In genomic region chr2:84425138-84425537, GRCm38 (mm10) we compare ENCODE assay signal across 8 mouse cellular contexts. TPM values are rescaled to one million over a fixed set of nuclear protein-coding genes. Genes with fewer than 3 reads are reported as not detected.
A peak's percentile ranks its signal among the peaks of the same experiment; 100 is the strongest.
DNase-seq lines count a peak whose midpoint lies in the region; ATAC-seq and TF ChIP-seq lines count a peak whose summit lies in the region.

Calcrl (minus strand) TSS chr2:84425411.

- H3K4me2 ChIP-seq in heart, embryonic 11.5 days = peak within 1 kb of the TSS; percentile 66
- peak within 1 kb of the TSS; percentile 59 for H3K4me2 ChIP-seq in kidney, embryonic 15.5 days
- peak within 1 kb of the TSS; percentile 48 for H3K4me2 ChIP-seq in limb, embryonic 15.5 days
- H3K4me2 ChIP-seq in midbrain, postnatal 0 days (ENCODE audit: low read depth, low read length, poor library complexity, severe bottlenecking) = peak within 1 kb of the TSS; percentile 66

- peak within 1 kb of the TSS; percentile 74 for H3K27ac ChIP-seq in heart, embryonic 11.5 days (ENCODE audit: low read depth, low read length)
- H3K27ac ChIP-seq in kidney, embryonic 15.5 days = peak within 1 kb of the TSS; percentile 95
- H3K27ac ChIP-seq in limb, embryonic 15.5 days = peak within 1 kb of the TSS; percentile 74
- H3K27ac ChIP-seq in midbrain, postnatal 0 days (ENCODE audit: low read depth, low read length) = no peak within 1 kb of the TSS

- ATAC-seq in heart, embryonic 11.5 days (replicated peaks; ENCODE audit: insufficient number of reproducible peaks, low FRiP score, low TSS enrichment) = peak; percentile 82
- ATAC-seq in kidney, embryonic 15.5 days (replicated peaks; ENCODE audit: low FRiP score) = peak; percentile 97
- ATAC-seq in limb, embryonic 15.5 days (ENCODE audit: insufficient number of reproducible peaks, low FRiP score, low TSS enrichment, low read depth) = peak; percentile 74
- 0 out of 2 replicates have a peak, but pooled peaks have one; percentile 47 for ATAC-seq in midbrain, postnatal 0 days (ENCODE audit: low FRiP score)

- H3K4me3 ChIP-seq in erythroblast, embryonic 14.5 days (replicated peaks) = peak within 1 kb of the TSS; percentile 50
- H3K4me3 ChIP-seq in heart, embryonic 11.5 days (ENCODE audit: low read depth, low read length) = peak within 1 kb of the TSS; percentile 43
- peak within 1 kb of the TSS; percentile 47 for H3K4me3 ChIP-seq in kidney, embryonic 15.5 days (replicated peaks)
- peak within 1 kb of the TSS; percentile 41 for H3K4me3 ChIP-seq in limb, embryonic 15.5 days
- H3K4me3 ChIP-seq in midbrain, postnatal 0 days (ENCODE audit: low read depth, low read length) = peak within 1 kb of the TSS; percentile 35

- peak within 1 kb of the TSS; percentile 62 for H3K9ac ChIP-seq in heart, embryonic 11.5 days (ENCODE audit: low read depth, low read length)
- peak within 1 kb of the TSS; percentile 43 for H3K9ac ChIP-seq in kidney, embryonic 15.5 days
- H3K9ac ChIP-seq in limb, embryonic 15.5 days = no peak within 1 kb of the TSS
- H3K9ac ChIP-seq in midbrain, postnatal 0 days (replicated peaks; ENCODE audit: low read length, poor library complexity, severe bottlenecking) = peak within 1 kb of the TSS; percentile 46; the same call in 1 of the 2 replicates

- H3K27me3 ChIP-seq in erythroblast, embryonic 14.5 days (ENCODE audit: control insufficient read depth) = no peaks in the 10 kb centered on the region
- H3K27me3 ChIP-seq in heart, embryonic 11.5 days (ENCODE audit: control insufficient read depth, insufficient read depth, low read length) = no peaks in the 10 kb centered on the region
- no peaks in the 10 kb centered on the region for H3K27me3 ChIP-seq in kidney, embryonic 15.5 days
- no peaks in the 10 kb centered on the region for H3K27me3 ChIP-seq in limb, embryonic 15.5 days
- H3K27me3 ChIP-seq in midbrain, postnatal 0 days (ENCODE audit: insufficient read depth, low read length) = no peaks in the 10 kb centered on the region

- no peaks in the 10 kb centered on the region for H3K9me3 ChIP-seq in erythroblast, embryonic 14.5 days (ENCODE audit: control insufficient read depth, low read length)
- H3K9me3 ChIP-seq in heart, embryonic 11.5 days (replicated peaks; ENCODE audit: control insufficient read depth, low read length) = no peaks in the 10 kb centered on the region
- H3K9me3 ChIP-seq in kidney, embryonic 15.5 days (replicated peaks) = no peaks in the 10 kb centered on the region
- no peaks in the 10 kb centered on the region for H3K9me3 ChIP-seq in limb, embryonic 15.5 days
- no peaks in the 10 kb centered on the region for H3K9me3 ChIP-seq in midbrain, postnatal 0 days (ENCODE audit: low read length)

- H3K4me1 ChIP-seq in erythroblast, embryonic 14.5 days (ENCODE audit: control insufficient read depth) = peaks cover 6% of the 10 kb centered on the region
- no peaks in the 10 kb centered on the region; the same call in 1 of the 2 replicates for H3K4me1 ChIP-seq in heart, embryonic 11.5 days (ENCODE audit: control insufficient read depth, insufficient read depth, low read length)
- H3K4me1 ChIP-seq in kidney, embryonic 15.5 days = 0 out of 2 replicates have a peak, but pooled peaks cover 8% of the 10 kb centered on the region
- peaks cover 4% of the 10 kb centered on the region; the same call in 1 of the 2 replicates for H3K4me1 ChIP-seq in limb, embryonic 15.5 days
- no peaks in the 10 kb centered on the region for H3K4me1 ChIP-seq in midbrain, postnatal 0 days (ENCODE audit: insufficient read depth, low read length)

- no peak for TF ChIP-seq CTCF in midbrain, postnatal 0 days (IDR thresholded peaks at IDR 0.05)

- peak; percentile 37 to 68 for DNase-seq in urinary bladder, adult 18-20 months (ENCODE audit: low spot score in 2 of 2)
- no peak for DNase-seq in urinary bladder, postnatal 10 days (ENCODE audit: low spot score)
- peak; percentile 58 for DNase-seq in midbrain, postnatal 0 days (ENCODE audit: low spot score)
- DNase-seq in spleen, postnatal 36 days (ENCODE audit: low spot score in 2 of 2) = peak; percentile 85 to 89

- WGBS in heart, embryonic 11.5 days (ENCODE audit: insufficient replicate concordance) = under 1% methylated on average over 10 of the region's 10 CpGs
- 1% methylated on average over 10 of the region's 10 CpGs for WGBS in kidney, embryonic 15.5 days
- under 1% methylated on average over 10 of the region's 10 CpGs for WGBS in limb, embryonic 15.5 days
- 1% methylated on average over 10 of the region's 10 CpGs for WGBS in midbrain, postnatal 0 days

- no peaks in the 10 kb centered on the region for H3K36me3 ChIP-seq in erythroblast, embryonic 14.5 days (ENCODE audit: control insufficient read depth)
- no peaks in the 10 kb centered on the region for H3K36me3 ChIP-seq in heart, embryonic 11.5 days (ENCODE audit: control insufficient read depth, insufficient read depth, low read length)
- no peaks in the 10 kb centered on the region for H3K36me3 ChIP-seq in kidney, embryonic 15.5 days
- H3K36me3 ChIP-seq in limb, embryonic 15.5 days = no peaks in the 10 kb centered on the region
- no peaks in the 10 kb centered on the region for H3K36me3 ChIP-seq in midbrain, postnatal 0 days (ENCODE audit: insufficient read depth, low read length)

RNA-seq across cellular contexts. Expression of gene Calcrl, which starts in this region (rescaled TPM):
- not detected in 2 replicates for polyA plus RNA-seq in erythroblast, embryonic 14.5 days (2012)
- 59.6 and 68.1 TPM in 2 replicates for polyA plus RNA-seq in heart, embryonic 11.5 days (2014; fragmentation: Nextera tagmentation; extraction: Ambion mirVana)
- 65.6 and 73.4 TPM in 2 replicates for polyA plus RNA-seq in kidney, embryonic 15.5 days (2015; fragmentation: Nextera tagmentation; extraction: Ambion mirVana)
- 22.7 and 24.4 TPM in 2 replicates for polyA plus RNA-seq in limb, embryonic 15.5 days (2015; fragmentation: Nextera tagmentation; extraction: Ambion mirVana)
- total RNA-seq in midbrain, postnatal 0 days (2014; rRNA removed) = 11.0 and 19.5 TPM in 2 replicates
- 6.0 TPM in 2 replicates for polyA plus RNA-seq in midbrain, postnatal 0 days (2015; fragmentation: Nextera tagmentation; extraction: Ambion mirVana)

Comparison
In these comparisons a context has a peak if more than half of its experiments do, and no peak if none do; other contexts are left out.
1. ATAC-seq: peak in every context shown above with its lines; median percentile 97 in kidney, embryonic 15.5 days; 82 in heart, embryonic 11.5 days; 74 in limb, embryonic 15.5 days; 47 in midbrain, postnatal 0 days.